Mouse (Mus musculus) kidney, adult 2 months (tissue): ENCODE data around the gene Rbbp5.

Experiments used
- CTCF ChIP-seq: fragments of 200-500 bp; conservative IDR thresholded peaks from 2 replicates; pipeline ENCODE4 v1.5.1; 2011; ENCODE audit warnings: low read depth, mild to moderate bottlenecking, control low read depth, low read length, moderate library complexity, mixed read lengths; ENCODE audit not compliant: insufficient read depth, insufficient read length
- POLR2A ChIP-seq: fragments of 200-500 bp; IDR thresholded peaks from one replicate; pipeline ENCODE4 v1.6.1; 2011; ENCODE audit warnings: low read depth, low read length, control low read depth

DNA sequence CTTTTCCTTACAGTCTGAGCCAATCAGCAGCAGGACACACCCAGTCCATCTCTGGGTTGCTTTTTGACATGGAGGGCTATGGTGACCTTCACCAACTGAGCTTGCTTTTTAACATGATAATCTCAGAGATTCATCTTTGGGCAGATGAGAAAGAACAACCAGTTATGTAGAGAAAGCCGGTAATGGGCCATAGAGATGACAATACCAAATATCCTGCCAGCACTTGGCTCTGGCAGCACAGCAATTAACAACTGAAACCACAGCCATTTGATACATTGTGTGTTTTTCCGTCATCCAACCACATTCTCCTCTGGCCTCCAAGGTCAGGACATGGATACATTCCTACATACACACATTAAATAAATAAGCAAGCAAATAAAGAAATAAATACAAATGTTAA, 6.1 kb upstream of the Rbbp5 start:
- TF ChIP-seq CTCF, result no peak
- TF ChIP-seq POLR2A, result no peak
